Mouse (Mus musculus) central nervous system, embryonic 11.5 days (tissue): ENCODE measurements around the gene Pcsk6. TPM values are rescaled to one million over a fixed set of nuclear protein-coding genes. Genes with fewer than 3 reads are reported as not detected.

Experiments used
- polyA plus RNA-seq: library from polyadenylated mRNA; depleted of rRNA; stranded (reverse); fragments of >200 nt; gene quantifications from 2 replicates; pipeline ENCODE4 v1.2.3, GENCODE M21; 2012; rRNA removed

The Pcsk6 gene
- 3.4 and 6.0 TPM in 2 replicates for polyA plus RNA-seq

DNA sequence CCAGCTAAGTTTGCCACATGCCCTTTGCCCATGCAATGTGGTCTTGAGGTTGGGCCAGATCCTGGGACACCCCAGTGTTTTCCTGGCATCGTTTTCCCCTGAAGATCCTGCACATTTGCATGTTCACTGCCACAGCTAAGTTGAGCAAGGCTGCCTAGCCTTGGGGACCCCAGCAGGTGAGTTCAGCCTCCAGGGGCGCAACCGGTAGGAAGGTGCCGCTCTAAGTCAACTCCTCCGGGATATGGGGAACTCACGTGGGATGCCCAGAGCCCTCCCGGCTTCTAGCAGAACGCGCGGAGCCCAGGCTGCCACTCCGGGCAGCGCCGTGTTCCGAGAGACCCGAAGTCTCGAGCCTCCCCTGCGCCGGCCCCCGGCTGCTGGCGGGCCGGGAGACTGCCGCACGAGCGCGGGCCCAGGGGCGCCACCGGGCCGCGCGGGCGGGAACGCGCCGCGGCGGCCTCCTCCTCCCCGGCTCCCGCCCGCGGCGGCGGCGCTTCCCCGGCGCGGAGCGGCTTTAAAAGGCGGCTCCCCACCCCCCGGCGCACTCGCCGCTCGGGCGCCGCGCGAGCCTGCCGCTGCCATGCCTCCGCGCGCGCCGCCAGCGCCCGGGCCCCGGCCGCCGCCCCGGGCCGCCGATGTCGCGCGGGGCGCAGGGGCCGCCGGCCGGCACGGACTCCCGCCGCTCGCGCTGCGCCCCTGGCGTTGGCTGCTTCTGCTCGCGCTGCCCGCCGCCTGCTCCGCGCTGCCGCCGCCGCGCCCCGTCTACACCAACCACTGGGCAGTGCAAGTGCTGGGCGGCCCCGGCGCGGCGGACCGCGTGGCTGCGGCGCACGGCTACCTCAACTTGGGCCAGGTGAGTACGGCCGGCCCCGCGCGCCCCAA, at the start of gene Pcsk6:
TSS of gene Pcsk6 (plus strand) at position 144 of the 882 bp plus-strand sequence.

DNA sequence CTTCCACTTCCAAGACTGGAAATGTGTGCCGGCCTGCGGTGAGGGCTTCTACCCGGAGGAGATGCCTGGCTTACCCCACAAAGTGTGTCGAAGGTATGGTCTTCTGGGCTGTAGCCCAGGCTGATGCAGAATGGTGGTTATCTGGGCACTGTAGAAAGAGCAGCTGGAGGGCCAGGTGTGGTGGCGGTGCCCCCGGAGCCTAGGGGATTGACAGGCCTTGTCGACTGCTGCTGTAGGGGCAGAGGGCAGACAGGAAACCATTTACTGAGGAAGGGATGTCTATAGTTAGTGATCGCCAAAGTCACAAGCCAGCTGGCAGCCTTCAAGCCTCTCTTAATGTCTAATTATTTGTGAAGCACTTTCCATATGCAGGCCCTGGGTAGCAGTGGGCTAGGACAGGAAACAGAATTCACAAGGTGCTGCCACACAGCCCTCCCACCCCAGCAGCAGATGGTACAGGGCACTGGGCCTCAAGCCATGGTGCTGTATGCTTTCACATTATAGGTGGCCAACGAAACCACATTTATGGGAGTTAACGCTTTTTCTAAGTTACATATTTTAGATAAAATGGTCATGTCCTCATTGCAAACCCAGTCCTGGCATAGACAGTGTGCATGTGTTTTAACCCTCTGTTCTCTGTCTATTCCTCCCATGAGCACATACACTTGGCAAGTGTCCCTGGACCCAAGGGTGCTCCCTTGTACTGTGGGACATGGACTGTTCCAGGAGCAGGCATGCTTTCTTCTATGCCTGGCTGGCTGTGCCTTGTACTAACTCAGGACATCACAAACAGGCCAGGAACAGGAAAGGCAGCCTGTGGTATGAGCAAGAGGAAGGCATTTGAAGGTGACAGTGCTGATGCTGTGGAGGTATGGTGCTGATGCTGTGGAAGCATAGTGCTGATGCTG, 182.3 kb downstream of the Pcsk6 start, which contains the start of gene Gm45213:
TSS of gene Gm45213 (plus strand) at position 51 of the 908 bp plus-strand sequence.

GRCm38 (mm10) chr7:66058703-66059102, 197.2 kb downstream of the Pcsk6 start, which contains the start of gene Snrpa1:
TSS of gene Snrpa1 (plus strand) at chr7:66059003.

GRCm38 (mm10) chr7:66079364-66080230, 218.1 kb downstream of the Pcsk6 start, which contains the start of gene Selenos:
TSS of gene Selenos (plus strand) at chr7:66079649.

Other genes with a start within 250 kb of the Pcsk6 start
- gene Tarsl2, start 216.8 kb upstream of the Pcsk6 start, polyA plus RNA-seq: 9.0 and 10.4 TPM in 2 replicates
- 64.6 and 82.3 TPM in 2 replicates for gene Tm2d3, start 170.6 kb upstream of the Pcsk6 start, polyA plus RNA-seq
- gene Gm45213, start 181.9 kb downstream of the Pcsk6 start, polyA plus RNA-seq: not detected in 2 replicates
- gene Snrpa1, start 197.3 kb downstream of the Pcsk6 start, polyA plus RNA-seq: 102 and 266 TPM in 2 replicates
- 59.4 and 62.6 TPM in 2 replicates for gene Selenos, start 217.9 kb downstream of the Pcsk6 start, polyA plus RNA-seq
- gene Chsy1, start 247.8 kb downstream of the Pcsk6 start, polyA plus RNA-seq: 21.1 and 32.0 TPM in 2 replicates